8 mouse cellular contexts compared by ENCODE assay signal in genomic region chr4:154963190-154963836, GRCm38 (mm10). TPM values are rescaled to one million over a fixed set of nuclear protein-coding genes. Genes with fewer than 3 reads are reported as not detected.
DNase-seq lines count a peak whose midpoint lies in the region; ATAC-seq and TF ChIP-seq lines count a peak whose summit lies in the region.

No protein-coding gene starts in this region.

- H3K36me3 ChIP-seq in kidney, adult 2 months (ENCODE audit: control insufficient read depth, insufficient read depth, low read length): no peaks in the 10 kb centered on the region
- no peaks in the 10 kb centered on the region for H3K36me3 ChIP-seq in ES-Bruce4 (ENCODE audit: control insufficient read depth, insufficient read depth, low read length, poor library complexity, severe bottlenecking)
- peaks cover 36% of the 10 kb centered on the region for H3K36me3 ChIP-seq in embryonic facial prominence, embryonic 10.5 days (replicated peaks)
- H3K36me3 ChIP-seq in limb, embryonic 10.5 days: peaks cover 24% of the 10 kb centered on the region
- no peaks in the 10 kb centered on the region for H3K36me3 ChIP-seq in neural tube, embryonic 15.5 days

- H3K4me2 ChIP-seq in neural tube, embryonic 15.5 days: peak overlapping the region; percentile 89

- H3K4me1 ChIP-seq in kidney, adult 2 months (ENCODE audit: control insufficient read depth, insufficient read depth, low read length): peaks cover 5% of the 10 kb centered on the region; the same call in 1 of the 2 replicates
- peaks cover 1% of the 10 kb centered on the region for H3K4me1 ChIP-seq in ES-Bruce4 (ENCODE audit: control insufficient read depth, insufficient read depth, low read length)
- peaks cover 84% of the 10 kb centered on the region for H3K4me1 ChIP-seq in embryonic facial prominence, embryonic 10.5 days
- H3K4me1 ChIP-seq in limb, embryonic 10.5 days: peaks cover 67% of the 10 kb centered on the region
- peaks cover 77% of the 10 kb centered on the region for H3K4me1 ChIP-seq in neural tube, embryonic 15.5 days

- 57% methylated on average over 11 of the region's 11 CpGs for WGBS in kidney, adult 2 months
- WGBS in embryonic facial prominence, embryonic 10.5 days: 30% methylated on average over 11 of the region's 11 CpGs
- 23% methylated on average over 11 of the region's 11 CpGs for WGBS in limb, embryonic 10.5 days
- 6% methylated on average over 11 of the region's 11 CpGs for WGBS in neural tube, embryonic 15.5 days

- H3K9me3 ChIP-seq in ES-Bruce4 (replicated peaks; ENCODE audit: control insufficient read depth, insufficient read depth, low read length, poor library complexity, severe bottlenecking): no peaks in the 10 kb centered on the region
- H3K9me3 ChIP-seq in embryonic facial prominence, embryonic 10.5 days: no peaks in the 10 kb centered on the region
- no peaks in the 10 kb centered on the region for H3K9me3 ChIP-seq in limb, embryonic 10.5 days (replicated peaks)
- no peaks in the 10 kb centered on the region for H3K9me3 ChIP-seq in neural tube, embryonic 15.5 days (replicated peaks)

- H3K9ac ChIP-seq in ES-Bruce4 (ENCODE audit: low read depth, poor library complexity, severe bottlenecking): no peak overlapping the region
- peak overlapping the region; percentile 80 for H3K9ac ChIP-seq in neural tube, embryonic 15.5 days (replicated peaks)

- no peak for TF ChIP-seq EP300 in ES-Bruce4 (IDR thresholded peaks at IDR 0.05; ENCODE audit: insufficient read depth, low read depth, low read length)

- peak overlapping the region; percentile 74 for H3K4me3 ChIP-seq in kidney, adult 2 months (ENCODE audit: insufficient read depth, low read depth, low read length)
- H3K4me3 ChIP-seq in ES-Bruce4 (ENCODE audit: low read depth, low read length): peak overlapping the region; percentile 31; the same call in 1 of the 2 replicates
- peak overlapping the region; percentile 91 for H3K4me3 ChIP-seq in embryonic facial prominence, embryonic 10.5 days
- H3K4me3 ChIP-seq in limb, embryonic 10.5 days: peak overlapping the region; percentile 95
- H3K4me3 ChIP-seq in neural tube, embryonic 15.5 days (replicated peaks): peak overlapping the region; percentile 86

- H3K27me3 ChIP-seq in kidney, adult 2 months (replicated peaks; ENCODE audit: control insufficient read depth, insufficient read depth, low read length): peaks cover 5% of the 10 kb centered on the region; the same call in 1 of the 2 replicates
- H3K27me3 ChIP-seq in ES-Bruce4 (ENCODE audit: control insufficient read depth, insufficient read depth, low read length, poor library complexity, severe bottlenecking): peaks cover 13% of the 10 kb centered on the region
- peaks cover 56% of the 10 kb centered on the region for H3K27me3 ChIP-seq in embryonic facial prominence, embryonic 10.5 days (replicated peaks; ENCODE audit: low read depth, poor library complexity, severe bottlenecking)
- H3K27me3 ChIP-seq in limb, embryonic 10.5 days (ENCODE audit: low read depth, poor library complexity, severe bottlenecking): peaks cover 55% of the 10 kb centered on the region
- peaks cover 13% of the 10 kb centered on the region for H3K27me3 ChIP-seq in neural tube, embryonic 15.5 days (replicated peaks)

- no peak for TF ChIP-seq POLR2A in kidney, adult 2 months (IDR thresholded peaks at IDR 0.05; ENCODE audit: low read depth, low read length)
- TF ChIP-seq POLR2A in ES-Bruce4 (IDR thresholded peaks at IDR 0.05; ENCODE audit: insufficient read depth, low read length): no peak

- DNase-seq in kidney, adult 2 months: no peak
- DNase-seq in kidney, postnatal 36 days: no peak
- DNase-seq in embryonic facial prominence, embryonic 10.5 days (ENCODE audit: low spot score): no peak
- no peak for DNase-seq in limb, embryonic 10.5 days (ENCODE audit: low spot score)
- no peak for DNase-seq in adrenal gland, adult 8-10 months
- no peak for DNase-seq in adrenal gland, adult (ENCODE audit: inconsistent age in 2 of 2, low spot score in 1 of 2)

- TF ChIP-seq CTCF in kidney, adult 2 months (conservative IDR thresholded peaks at IDR 0.05; ENCODE audit: insufficient read depth, insufficient read length, low read depth, low read length): no peak
- TF ChIP-seq CTCF in ES-Bruce4 (IDR thresholded peaks at IDR 0.05; ENCODE audit: low read depth, low read length): no peak

- ATAC-seq in neural tube, embryonic 15.5 days (ENCODE audit: low FRiP score): no peak

- H3K27ac ChIP-seq in kidney, adult 2 months (ENCODE audit: insufficient read depth, low read depth, low read length): 0 out of 2 replicates have a peak overlapping the region, but pooled peaks have one; percentile 17
- no peak overlapping the region for H3K27ac ChIP-seq in ES-Bruce4 (ENCODE audit: insufficient read depth, low read length)
- peak overlapping the region; percentile 98 for H3K27ac ChIP-seq in embryonic facial prominence, embryonic 10.5 days (replicated peaks)
- H3K27ac ChIP-seq in limb, embryonic 10.5 days: no peak overlapping the region
- peak overlapping the region; percentile 91 for H3K27ac ChIP-seq in neural tube, embryonic 15.5 days (replicated peaks)

RNA-seq across cellular contexts. Expression of gene Pank4, which starts 0.6 kb away (rescaled TPM):
- 37.5 and 41.5 TPM in 2 replicates for polyA plus RNA-seq in kidney, adult 2 months (2012; rRNA removed)
- 21.5 and 26.6 TPM in 2 replicates for polyA plus RNA-seq in ES-Bruce4 (2011; ENCODE audit: insufficient read depth, insufficient read length, low read depth, missing spikeins)
- polyA plus RNA-seq in embryonic facial prominence, embryonic 10.5 days (2016; fragmentation: Nextera tagmentation; extraction: Ambion mirVana): 49.2 and 50.1 TPM in 2 replicates
- 45.8 and 56.5 TPM in 2 replicates for polyA plus RNA-seq in limb, embryonic 10.5 days (2016; fragmentation: Nextera tagmentation; extraction: Ambion mirVana)
- 37.4 and 40.6 TPM in 2 replicates for polyA plus RNA-seq in neural tube, embryonic 15.5 days (2015; fragmentation: Nextera tagmentation; extraction: Ambion mirVana)
- 10 to 100 TPM; 27.8 to 38.1 (median 34.0) TPM for total RNA-seq in adrenal gland, adult 8-10 months (2022)

RNA-seq across cellular contexts. Expression of gene Hes5, which starts 2.6 kb away (rescaled TPM):
- not detected in 2 replicates for polyA plus RNA-seq in kidney, adult 2 months (2012; rRNA removed)
- not detected in 2 replicates for polyA plus RNA-seq in ES-Bruce4 (2011; ENCODE audit: insufficient read depth, insufficient read length, low read depth, missing spikeins)
- 84.4 and 151 TPM in 2 replicates for polyA plus RNA-seq in embryonic facial prominence, embryonic 10.5 days (2016; fragmentation: Nextera tagmentation; extraction: Ambion mirVana)
- 0.33 and 1.1 TPM in 2 replicates for polyA plus RNA-seq in limb, embryonic 10.5 days (2016; fragmentation: Nextera tagmentation; extraction: Ambion mirVana)
- polyA plus RNA-seq in neural tube, embryonic 15.5 days (2015; fragmentation: Nextera tagmentation; extraction: Ambion mirVana): 80.3 and 113 TPM in 2 replicates
- not detected for total RNA-seq in adrenal gland, adult 8-10 months (2022)

RNA-seq across cellular contexts. Expression of gene Tnfrsf14, which starts 35.0 kb away (rescaled TPM):
- polyA plus RNA-seq in kidney, adult 2 months (2012; rRNA removed): 12.1 and 19.4 TPM in 2 replicates
- polyA plus RNA-seq in ES-Bruce4 (2011; ENCODE audit: insufficient read depth, insufficient read length, low read depth, missing spikeins): not detected in 2 replicates
- 0.45 and 1.4 TPM in 2 replicates for polyA plus RNA-seq in embryonic facial prominence, embryonic 10.5 days (2016; fragmentation: Nextera tagmentation; extraction: Ambion mirVana)
- 0.55 and 2.4 TPM in 2 replicates for polyA plus RNA-seq in limb, embryonic 10.5 days (2016; fragmentation: Nextera tagmentation; extraction: Ambion mirVana)
- polyA plus RNA-seq in neural tube, embryonic 15.5 days (2015; fragmentation: Nextera tagmentation; extraction: Ambion mirVana): 0.37 and 1.4 TPM in 2 replicates
- total RNA-seq in adrenal gland, adult 8-10 months (2022): 10 to 100 TPM in 1 of 4 experiments, 1 to 10 TPM in 3; 6.9 to 14.7 (median 8.7) TPM

Comparison
In these comparisons a context has a peak if more than half of its experiments do, and no peak if none do; other contexts are left out.
1. H3K27ac ChIP-seq: peak in kidney, adult 2 months (single experiment), embryonic facial prominence, embryonic 10.5 days (single experiment) and neural tube, embryonic 15.5 days (single experiment); none in ES-Bruce4 (single experiment) and limb, embryonic 10.5 days (single experiment).
2. H3K4me3 ChIP-seq: peak in every context shown above with its lines; median percentile 95 in limb, embryonic 10.5 days; 91 in embryonic facial prominence, embryonic 10.5 days; 86 in neural tube, embryonic 15.5 days; 74 in kidney, adult 2 months; 31 in ES-Bruce4.
3. RNA of gene Hes5, which starts 2.6 kb away (polyA plus RNA-seq): 80.3 to 113 TPM in neural tube, embryonic 15.5 days and 84.4 to 151 TPM in embryonic facial prominence, embryonic 10.5 days; 0.33 to 1.1 TPM in limb, embryonic 10.5 days, not detected in ES-Bruce4 and not detected in kidney, adult 2 months; every median in the first group is over 10 times any median in the second.